Mouse (Mus musculus): Measurements from ENCODE around the gene Bdp1. TPM values are rescaled to one million over a fixed set of nuclear protein-coding genes. Genes with fewer than 3 reads are reported as not detected.

Bdp1 gene
- polyA plus RNA-seq (2011; ENCODE audit: insufficient read depth, insufficient read length, low read depth, missing spikeins) = 49.6 and 53.9 TPM in 2 replicates

- H3K36me3 ChIP-seq (ENCODE audit: control insufficient read depth, insufficient read depth, low read length, poor library complexity, severe bottlenecking) = peaks cover 5% of the 10 kb centered on the region
- H3K9me3 ChIP-seq (replicated peaks; ENCODE audit: control insufficient read depth, insufficient read depth, low read length, poor library complexity, severe bottlenecking) = no peaks in the 10 kb centered on the region
- 0 out of 2 replicates have a peak, but pooled peaks cover 2% of the 10 kb centered on the region for H3K27me3 ChIP-seq (ENCODE audit: control insufficient read depth, insufficient read depth, low read length, poor library complexity, severe bottlenecking)
- H3K9ac ChIP-seq (ENCODE audit: low read depth, poor library complexity, severe bottlenecking) = peak within 1 kb of the TSS; percentile 88
- peak; percentile 59 for TF ChIP-seq POLR2A (IDR thresholded peaks at IDR 0.05; ENCODE audit: insufficient read depth, low read length)
- TF ChIP-seq EP300 (IDR thresholded peaks at IDR 0.05; ENCODE audit: insufficient read depth, low read depth, low read length) = no peak
- H3K4me1 ChIP-seq (ENCODE audit: control insufficient read depth, insufficient read depth, low read length) = peaks cover 1% of the 10 kb centered on the region
- H3K4me3 ChIP-seq (ENCODE audit: low read depth, low read length) = peak within 1 kb of the TSS; percentile 87
- H3K27ac ChIP-seq (ENCODE audit: insufficient read depth, low read length) = no peak within 1 kb of the TSS
Observed at GRCm38 (mm10) chr13:100103748-100104254, at the start of gene Bdp1. TSS of gene Bdp1 (minus strand) at chr13:100104070.

- Histone ChIP-seq H3K36me3 (ENCODE audit: control insufficient read depth, insufficient read depth, low read length, poor library complexity, severe bottlenecking) (no peaks in the 10 kb centered on the region), H3K9me3 (replicated peaks; ENCODE audit: control insufficient read depth, insufficient read depth, low read length, poor library complexity, severe bottlenecking) (peaks cover 5% of the 10 kb centered on the region; the same call in 1 of the 2 replicates), H3K4me1 (ENCODE audit: control insufficient read depth, insufficient read depth, low read length) (no peaks in the 10 kb centered on the region), H3K4me3 (ENCODE audit: low read depth, low read length) (no peak overlapping the region), H3K27me3 (ENCODE audit: control insufficient read depth, insufficient read depth, low read length, poor library complexity, severe bottlenecking) (no peaks in the 10 kb centered on the region; the same call in 1 of the 2 replicates), H3K9ac (ENCODE audit: low read depth, poor library complexity, severe bottlenecking) (no peak overlapping the region), H3K27ac (ENCODE audit: insufficient read depth, low read length) (no peak overlapping the region)
- no peak for TF ChIP-seq CTCF (IDR thresholded peaks at IDR 0.05; ENCODE audit: low read depth, low read length)
- TF ChIP-seq EP300 (IDR thresholded peaks at IDR 0.05; ENCODE audit: insufficient read depth, low read depth, low read length) = no peak
- no peak for TF ChIP-seq POLR2A (IDR thresholded peaks at IDR 0.05; ENCODE audit: insufficient read depth, low read length)
Observed at GRCm38 (mm10) chr13:100152659-100153058, 48.8 kb upstream of the Bdp1 start.

DNA sequence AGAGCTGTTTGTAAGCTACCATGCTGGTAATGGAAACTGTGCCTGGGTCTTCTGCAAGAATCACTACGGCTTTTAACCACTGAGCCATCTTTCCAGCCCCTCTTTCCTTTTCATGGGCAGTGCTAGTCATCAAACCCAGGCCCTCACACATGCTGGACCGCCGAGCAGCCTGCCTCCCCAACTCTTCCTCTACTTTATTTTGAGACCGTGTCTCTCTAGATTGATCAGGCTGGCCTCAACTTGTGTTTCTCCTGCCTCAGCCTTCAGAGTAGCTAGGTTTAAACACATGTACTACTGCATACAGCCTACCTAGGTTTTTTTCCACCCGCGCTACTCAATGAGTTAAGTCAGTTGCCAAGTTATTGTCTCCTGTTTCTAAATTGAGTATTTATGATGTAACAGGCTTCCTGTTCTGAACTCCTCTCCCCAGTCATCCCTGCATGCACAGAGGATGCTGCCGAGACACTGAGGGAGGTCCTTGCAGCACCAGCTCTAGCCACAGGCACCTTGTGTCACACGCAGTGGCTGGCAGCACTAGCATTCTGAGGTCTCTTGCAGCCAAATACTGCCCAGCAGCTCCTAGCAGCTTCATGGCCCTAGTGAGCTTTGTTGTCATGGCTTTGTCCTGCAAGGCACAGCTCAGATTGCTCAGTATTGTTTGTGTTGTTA is 37.9 kb upstream of the Bdp1 start:
- Histone ChIP-seq H3K36me3 (ENCODE audit: control insufficient read depth, insufficient read depth, low read length, poor library complexity, severe bottlenecking) (peaks cover 14% of the 10 kb centered on the region), H3K9ac (ENCODE audit: low read depth, poor library complexity, severe bottlenecking) (no peak overlapping the region), H3K27me3 (ENCODE audit: control insufficient read depth, insufficient read depth, low read length, poor library complexity, severe bottlenecking) (no peaks in the 10 kb centered on the region), H3K4me1 (ENCODE audit: control insufficient read depth, insufficient read depth, low read length) (no peaks in the 10 kb centered on the region), H3K27ac (ENCODE audit: insufficient read depth, low read length) (no peak overlapping the region), H3K9me3 (replicated peaks; ENCODE audit: control insufficient read depth, insufficient read depth, low read length, poor library complexity, severe bottlenecking) (no peaks in the 10 kb centered on the region), H3K4me3 (ENCODE audit: low read depth, low read length) (no peak overlapping the region)
- TF ChIP-seq EP300 (IDR thresholded peaks at IDR 0.05; ENCODE audit: insufficient read depth, low read depth, low read length) = no peak
- no peak for TF ChIP-seq CTCF (IDR thresholded peaks at IDR 0.05; ENCODE audit: low read depth, low read length)
- no peak for TF ChIP-seq POLR2A (IDR thresholded peaks at IDR 0.05; ENCODE audit: insufficient read depth, low read length)

GRCm38 (mm10) chr13:100125258-100125643 is 21.4 kb upstream of the Bdp1 start:
- H3K36me3 ChIP-seq (ENCODE audit: control insufficient read depth, insufficient read depth, low read length, poor library complexity, severe bottlenecking) = peaks cover 23% of the 10 kb centered on the region
- no peaks in the 10 kb centered on the region for H3K4me1 ChIP-seq (ENCODE audit: control insufficient read depth, insufficient read depth, low read length)
- H3K4me3 ChIP-seq (ENCODE audit: low read depth, low read length) = peak overlapping the region; percentile 94
- H3K27ac ChIP-seq (ENCODE audit: insufficient read depth, low read length) = no peak overlapping the region
- H3K9me3 ChIP-seq (replicated peaks; ENCODE audit: control insufficient read depth, insufficient read depth, low read length, poor library complexity, severe bottlenecking) = no peaks in the 10 kb centered on the region
- peak overlapping the region; percentile 83 for H3K9ac ChIP-seq (ENCODE audit: low read depth, poor library complexity, severe bottlenecking)
- no peaks in the 10 kb centered on the region for H3K27me3 ChIP-seq (ENCODE audit: control insufficient read depth, insufficient read depth, low read length, poor library complexity, severe bottlenecking)
- TF ChIP-seq CTCF (IDR thresholded peaks at IDR 0.05; ENCODE audit: low read depth, low read length) = no peak
- TF ChIP-seq POLR2A (IDR thresholded peaks at IDR 0.05; ENCODE audit: insufficient read depth, low read length) = no peak
- no peak for TF ChIP-seq EP300 (IDR thresholded peaks at IDR 0.05; ENCODE audit: insufficient read depth, low read depth, low read length)

DNA sequence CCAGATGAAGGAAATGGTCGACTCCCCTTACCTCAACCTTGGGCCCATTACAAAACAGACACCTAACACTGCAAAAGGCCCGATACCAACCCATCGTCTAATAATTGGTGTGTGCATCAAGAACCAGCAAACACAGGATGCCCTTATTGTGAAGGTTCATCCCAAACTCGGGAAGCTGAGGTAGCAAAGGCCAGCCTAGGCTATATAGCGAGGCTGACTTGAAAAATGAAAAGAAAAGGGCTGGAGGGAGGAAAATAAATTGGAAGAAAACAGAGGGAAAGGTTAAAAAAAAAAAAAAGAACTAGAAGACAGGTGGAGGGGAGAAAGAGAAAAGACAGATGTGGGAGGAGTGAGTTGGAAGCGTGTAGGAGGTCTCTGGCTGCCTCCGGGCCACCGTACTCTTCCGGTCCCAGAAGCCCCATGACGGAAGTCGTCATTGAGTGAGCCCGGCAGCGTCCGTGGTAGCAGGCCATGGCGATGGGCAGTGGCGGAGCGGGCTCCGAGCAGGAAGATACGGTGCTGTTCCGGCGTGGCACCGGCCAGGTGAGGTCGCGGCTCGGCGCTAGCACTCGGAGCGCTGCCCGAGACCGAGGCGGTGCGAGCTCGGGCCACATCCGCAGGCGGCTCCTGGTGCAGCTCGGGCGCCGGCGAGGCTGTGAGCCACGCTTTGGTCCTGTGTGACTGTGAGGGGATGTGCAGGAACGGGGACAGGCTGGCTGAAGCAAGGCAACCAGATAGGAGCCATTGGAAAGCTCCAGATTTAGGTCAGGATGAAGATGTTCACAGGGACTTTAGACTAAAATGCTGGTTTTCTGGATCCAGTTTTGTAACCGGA is 20.8 kb upstream of the Bdp1 start, which contains the start of gene Smn1:
Gene Smn1 (plus strand): TSS at position 430 of the 835 bp plus-strand sequence.
- TF ChIP-seq EP300 (IDR thresholded peaks at IDR 0.05; ENCODE audit: insufficient read depth, low read depth, low read length) = 0 out of 2 replicates have a peak, but pooled peaks have one; percentile 33
- peak; percentile 22 for TF ChIP-seq POLR2A (IDR thresholded peaks at IDR 0.05; ENCODE audit: insufficient read depth, low read length)
- TF ChIP-seq CTCF (IDR thresholded peaks at IDR 0.05; ENCODE audit: low read depth, low read length) = no peak
- Histone ChIP-seq H3K27ac (ENCODE audit: insufficient read depth, low read length) (no peak within 1 kb of the TSS), H3K9ac (ENCODE audit: low read depth, poor library complexity, severe bottlenecking) (peak within 1 kb of the TSS; percentile 83), H3K9me3 (replicated peaks; ENCODE audit: control insufficient read depth, insufficient read depth, low read length, poor library complexity, severe bottlenecking) (no peaks in the 10 kb centered on the region), H3K4me1 (ENCODE audit: control insufficient read depth, insufficient read depth, low read length) (no peaks in the 10 kb centered on the region), H3K36me3 (ENCODE audit: control insufficient read depth, insufficient read depth, low read length, poor library complexity, severe bottlenecking) (peaks cover 23% of the 10 kb centered on the region), H3K4me3 (ENCODE audit: low read depth, low read length) (peak within 1 kb of the TSS; percentile 94), H3K27me3 (ENCODE audit: control insufficient read depth, insufficient read depth, low read length, poor library complexity, severe bottlenecking) (no peaks in the 10 kb centered on the region)
